Mouse (Mus musculus) liver, embryonic 13.5 days (tissue): Measurements from ENCODE around the gene Olfr1124. TPM values are rescaled to one million over a fixed set of nuclear protein-coding genes. Genes with fewer than 3 reads are reported as not detected.
"Not testable (repeated sequence)": the region's sequence is repeated elsewhere in the genome, so short reads cannot be mapped to it uniquely, and the experiment has no call there.

Source experiments
- ATAC-seq: fragments of 200-750 bp; cut with Nextera tagmentation; 2 replicates; pipeline ENCODE4 v1.8.0; 2017; ENCODE audit warnings: low read depth, mild to moderate bottlenecking, moderate number of reproducible peaks, moderate library complexity
- DNase-seq: peaks from one replicate; pipeline ENCODE4 v3.0.0; 2022
- H3K27ac ChIP-seq: fragments of 300-500 bp; sonication (generic); 2 replicates; pipeline ENCODE4 v1.5.1; 2015; ENCODE audit warnings: moderate library complexity, mild to moderate bottlenecking, inconsistent platforms
- H3K27me3 ChIP-seq: fragments of 300-500 bp; sonication (generic); 2 replicates; pipeline ENCODE4 v1.6.1; 2015; ENCODE audit warnings: mild to moderate bottlenecking, inconsistent platforms
- H3K36me3 ChIP-seq: fragments of 300-500 bp; sonication (generic); 2 replicates; pipeline ENCODE4 v1.6.1; 2015; ENCODE audit warnings: mild to moderate bottlenecking, inconsistent platforms
- H3K4me1 ChIP-seq: fragments of 300-500 bp; sonication (generic); replicated peaks from 2 replicates; pipeline ENCODE4 v1.6.1; 2015; ENCODE audit warnings: inconsistent platforms
- H3K4me2 ChIP-seq: fragments of 300-500 bp; sonication (generic); 2 replicates; pipeline ENCODE4 v1.6.1; 2015; ENCODE audit warnings: inconsistent platforms, mild to moderate bottlenecking, moderate library complexity
- H3K4me3 ChIP-seq: fragments of 300-500 bp; sonication (generic); replicated peaks from 2 replicates; pipeline ENCODE4 v1.5.1; 2015; ENCODE audit warnings: mild to moderate bottlenecking, inconsistent platforms
- H3K9ac ChIP-seq: fragments of 300-500 bp; sonication (generic); 2 replicates; pipeline ENCODE4 v1.6.1; 2015; ENCODE audit warnings: mild to moderate bottlenecking, inconsistent platforms
- H3K9me3 ChIP-seq: fragments of 300-500 bp; sonication (generic); replicated peaks from 2 replicates; pipeline ENCODE4 v1.6.1; 2016; ENCODE audit warnings: inconsistent platforms
- WGBS: fragments of 180-500 bp; shearing (Covaris S2); methylation state at CpG from one replicate; pipeline ENCODE4 v1.1.7; 2015; ENCODE audit not compliant: insufficient replicate concordance; 5-methylcytosine and 5-hydroxymethylcytosine counted together
- polyA plus RNA-seq: library from polyadenylated mRNA; unstranded; fragments of >200 nt; fragmentation: Nextera tagmentation; extraction: Ambion mirVana; gene quantifications from 2 replicates; pipeline ENCODE4 v1.2.1, GENCODE M21; 2015

The Olfr1124 gene
- 0.06 TPM in 1 of 2 replicates, not detected in the other for polyA plus RNA-seq

GRCm38 (mm10) chr2:87429975-87430374, at the start of gene Olfr1124:
Gene Olfr1124 (plus strand): TSS chr2:87430275.
- 80% methylated on average over 1 of the region's 1 CpGs for WGBS

GRCm38 (mm10) chr2:87383935-87384334, 46.1 kb upstream of the Olfr1124 start:
- H3K27ac ChIP-seq: no peak overlapping the region
- no peak overlapping the region for H3K4me2 ChIP-seq
- H3K27me3 ChIP-seq: no peaks in the 10 kb centered on the region
- DNase-seq: no peak
- H3K4me3 ChIP-seq: no peak overlapping the region
- WGBS: 59% methylated on average over 2 of the region's 2 CpGs
- no peak for ATAC-seq
- no peaks in the 10 kb centered on the region for H3K36me3 ChIP-seq
- no peaks in the 10 kb centered on the region for H3K4me1 ChIP-seq
- no peak overlapping the region for H3K9ac ChIP-seq
- no peaks in the 10 kb centered on the region for H3K9me3 ChIP-seq

More at GRCm38 (mm10) chr2:87429975-87430374, at the start of gene Olfr1124:
- Histone ChIP-seq H3K4me1 (no peaks in the 10 kb centered on the region), H3K36me3 (no peaks in the 10 kb centered on the region), H3K27ac (no peak within 1 kb of the TSS), H3K4me2 (no peak within 1 kb of the TSS), H3K9me3 (no peaks in the 10 kb centered on the region), H3K27me3 (no peaks in the 10 kb centered on the region), H3K9ac (no peak within 1 kb of the TSS), H3K4me3 (no peak within 1 kb of the TSS)
- DNase-seq (no peak), ATAC-seq (no peak)

- Histone ChIP-seq H3K4me3 (no peak within 1 kb of the TSS), H3K4me2 (no peak within 1 kb of the TSS), H3K9me3 (no peaks in the 10 kb centered on the region), H3K9ac (no peak within 1 kb of the TSS), H3K27ac (no peak within 1 kb of the TSS), H3K4me1 (no peaks in the 10 kb centered on the region), H3K36me3 (no peaks in the 10 kb centered on the region), H3K27me3 (no peaks in the 10 kb centered on the region)
- DNase-seq (no peak), ATAC-seq (no peak)
- 66% methylated on average over 2 of the region's 2 CpGs for WGBS
Observed at GRCm38 (mm10) chr2:87385549-87385948, 44.5 kb upstream of the Olfr1124 start, which contains the start of gene Olfr1122. Gene Olfr1122 (plus strand): TSS chr2:87385849.

- not testable (repeated sequence) for H3K27ac ChIP-seq, H3K27me3 ChIP-seq, H3K9ac ChIP-seq, H3K4me1 ChIP-seq, DNase-seq, ATAC-seq, H3K4me3 ChIP-seq, H3K9me3 ChIP-seq, H3K36me3 ChIP-seq, H3K4me2 ChIP-seq
- 56% methylated on average over 5 of the region's 5 CpGs for WGBS
Observed at GRCm38 (mm10) chr2:87393605-87394004, 36.5 kb upstream of the Olfr1124 start.

- 69% methylated on average over 7 of the region's 7 CpGs for WGBS
- not testable (repeated sequence) for H3K27ac ChIP-seq, H3K4me2 ChIP-seq, H3K27me3 ChIP-seq, DNase-seq, H3K4me1 ChIP-seq, ATAC-seq, H3K36me3 ChIP-seq, H3K9me3 ChIP-seq, H3K9ac ChIP-seq, H3K4me3 ChIP-seq
Observed at GRCm38 (mm10) chr2:87394686-87395085, 35.4 kb upstream of the Olfr1124 start.

GRCm38 (mm10) chr2:87416335-87416734, 13.7 kb upstream of the Olfr1124 start, which contains the start of gene Olfr1123:
Gene Olfr1123 (plus strand): TSS chr2:87416635.
- WGBS: 64% methylated on average over 1 of the region's 1 CpGs

GRCm38 (mm10) chr2:87437731-87438130, 7.7 kb downstream of the Olfr1124 start:
- no peak for ATAC-seq
- Histone ChIP-seq H3K9me3 (0 out of 2 replicates have a peak, but pooled peaks cover 7% of the 10 kb centered on the region), H3K9ac (no peak overlapping the region), H3K4me2 (no peak overlapping the region), H3K4me3 (no peak overlapping the region), H3K27me3 (no peaks in the 10 kb centered on the region), H3K36me3 (no peaks in the 10 kb centered on the region), H3K27ac (no peak overlapping the region), H3K4me1 (no peaks in the 10 kb centered on the region)
- WGBS: 75% methylated on average over 16 of the region's 16 CpGs
- no peak for DNase-seq

More at GRCm38 (mm10) chr2:87416335-87416734, 13.7 kb upstream of the Olfr1124 start, which contains the start of gene Olfr1123:
- H3K9ac ChIP-seq: no peak within 1 kb of the TSS
- H3K4me1 ChIP-seq: no peaks in the 10 kb centered on the region
- H3K27me3 ChIP-seq: no peaks in the 10 kb centered on the region
- ATAC-seq (no peak), DNase-seq (no peak)
- H3K36me3 ChIP-seq: no peaks in the 10 kb centered on the region
- no peak within 1 kb of the TSS for H3K27ac ChIP-seq
- no peaks in the 10 kb centered on the region for H3K9me3 ChIP-seq
- no peak within 1 kb of the TSS for H3K4me3 ChIP-seq
- no peak within 1 kb of the TSS for H3K4me2 ChIP-seq

GRCm38 (mm10) chr2:87453662-87454061, 23.6 kb downstream of the Olfr1124 start, which contains the start of gene Olfr1126:
Gene Olfr1126 (plus strand): TSS chr2:87453962.
- Histone ChIP-seq H3K9ac (no peak within 1 kb of the TSS), H3K4me1 (no peaks in the 10 kb centered on the region), H3K27me3 (no peaks in the 10 kb centered on the region), H3K9me3 (no peaks in the 10 kb centered on the region), H3K4me2 (no peak within 1 kb of the TSS), H3K4me3 (no peak within 1 kb of the TSS), H3K27ac (no peak within 1 kb of the TSS), H3K36me3 (no peaks in the 10 kb centered on the region)
- DNase-seq (no peak), ATAC-seq (no peak)

- no peak overlapping the region for H3K9ac ChIP-seq
- no peaks in the 10 kb centered on the region for H3K36me3 ChIP-seq
- no peak for DNase-seq
- H3K4me1 ChIP-seq: no peaks in the 10 kb centered on the region
- no peak overlapping the region for H3K4me2 ChIP-seq
- no peaks in the 10 kb centered on the region for H3K27me3 ChIP-seq
- no peak for ATAC-seq
- H3K9me3 ChIP-seq: no peaks in the 10 kb centered on the region
- 70% methylated on average over 4 of the region's 4 CpGs for WGBS
- no peak overlapping the region for H3K27ac ChIP-seq
- H3K4me3 ChIP-seq: no peak overlapping the region
Observed at GRCm38 (mm10) chr2:87461769-87462168, 31.7 kb downstream of the Olfr1124 start.

GRCm38 (mm10) chr2:87480207-87480606, 50.1 kb downstream of the Olfr1124 start:
- DNase-seq (no peak), ATAC-seq (no peak)
- no peak overlapping the region for H3K9ac ChIP-seq
- H3K4me2 ChIP-seq: no peak overlapping the region
- peaks cover 9% of the 10 kb centered on the region; the same call in 1 of the 2 replicates for H3K9me3 ChIP-seq
- no peak overlapping the region for H3K4me3 ChIP-seq
- H3K27me3 ChIP-seq: no peaks in the 10 kb centered on the region
- H3K4me1 ChIP-seq: no peaks in the 10 kb centered on the region
- no peaks in the 10 kb centered on the region for H3K36me3 ChIP-seq
- H3K27ac ChIP-seq: no peak overlapping the region

- DNase-seq: no peak
- Histone ChIP-seq H3K36me3 (no peaks in the 10 kb centered on the region), H3K27me3 (no peaks in the 10 kb centered on the region), H3K27ac (no peak overlapping the region), H3K4me1 (no peaks in the 10 kb centered on the region), H3K9ac (no peak overlapping the region), H3K9me3 (peaks cover 9% of the 10 kb centered on the region; the same call in 1 of the 2 replicates), H3K4me3 (no peak overlapping the region), H3K4me2 (no peak overlapping the region)
- 67% methylated on average over 4 of the region's 4 CpGs for WGBS
- ATAC-seq: no peak
Observed at GRCm38 (mm10) chr2:87481158-87481557, 51.1 kb downstream of the Olfr1124 start.

- no peak overlapping the region for H3K4me3 ChIP-seq
- no peak overlapping the region for H3K9ac ChIP-seq
- no peak for ATAC-seq
- no peaks in the 10 kb centered on the region for H3K27me3 ChIP-seq
- H3K9me3 ChIP-seq: peaks cover 9% of the 10 kb centered on the region; the same call in 1 of the 2 replicates
- DNase-seq: no peak
- WGBS: 54% methylated on average over 2 of the region's 2 CpGs
- H3K27ac ChIP-seq: no peak overlapping the region
- no peak overlapping the region for H3K4me2 ChIP-seq
- no peaks in the 10 kb centered on the region for H3K36me3 ChIP-seq
- H3K4me1 ChIP-seq: no peaks in the 10 kb centered on the region
Observed at GRCm38 (mm10) chr2:87482276-87482675, 52.2 kb downstream of the Olfr1124 start.
